Comparison of ENCODE assay signal across 21 mouse cellular contexts in genomic region chr4:57278812-57279211, GRCm38 (mm10). TPM values are rescaled to one million over a fixed set of nuclear protein-coding genes. Genes with fewer than 3 reads are reported as not detected.
DNase-seq lines count a peak whose midpoint lies in the region; ATAC-seq and TF ChIP-seq lines count a peak whose summit lies in the region.
"Had no signal": no experiment of that assay in that cellular context is flagged by ENCODE, and none has a peak within 500 bp of the region (broad histone marks: within the 10 kb centered on the region; RNA-seq: fewer than 3 reads in every experiment).

No protein-coding gene starts in this region.

- no peak overlapping the region for H3K4me3 ChIP-seq in heart, embryonic 16.5 days (ENCODE audit: low read length)
- H3K4me3 ChIP-seq in heart, embryonic 12.5 days, result no peak overlapping the region
- no peak overlapping the region for H3K4me3 ChIP-seq in lung, embryonic 15.5 days
- H3K4me3 ChIP-seq in ES-E14 (ENCODE audit: insufficient read depth in 1 of 2, low read depth in 1 of 2, low read length in 2 of 2, poor library complexity in 1 of 2, severe bottlenecking in 1 of 2), result peak overlapping the region in 1 of 2 experiments; percentile 36; a peak in 2 of 4 replicates
- H3K4me3 ChIP-seq: embryonic facial prominence, embryonic 12.5 days; hindbrain, embryonic 15.5 days; left cerebral cortex, adult 2 months; limb, embryonic 10.5 days; myocyte had no signal

- in situ Hi-C loops in ES-E14 (cut with MboI; ENCODE audit: low sequenced_read_pairs in 2 of 2, unreplicated experiment in 2 of 2), result no loop called here

- no peaks in the 10 kb centered on the region for H3K27me3 ChIP-seq in heart, embryonic 16.5 days (ENCODE audit: control insufficient read depth, insufficient read depth, low read length)
- H3K27me3 ChIP-seq in heart, embryonic 12.5 days (replicated peaks), result 0 out of 2 replicates have a peak, but pooled peaks cover 3% of the 10 kb centered on the region
- peaks cover 6% of the 10 kb centered on the region; the same call in 1 of the 2 replicates for H3K27me3 ChIP-seq in lung, embryonic 15.5 days

- DNase-seq in lung, postnatal 10 days, result no peak
- DNase-seq in ES-E14 (ENCODE audit: low read depth, low spot score), result no peak
- no peak for DNase-seq in spleen, adult 18-20 months
- DNase-seq: adrenal gland, postnatal 25 days; cerebellum, adult 8-10 months; gastrocnemius, postnatal 10 days; midbrain, embryonic 14.5 days; retina, postnatal 1 day; right cerebral cortex, postnatal 4 days had no signal

- peaks cover 8% of the 10 kb centered on the region for H3K4me1 ChIP-seq in heart, embryonic 16.5 days (ENCODE audit: control insufficient read depth, insufficient read depth, low read length)
- peaks cover 10% of the 10 kb centered on the region for H3K4me1 ChIP-seq in heart, embryonic 12.5 days (replicated peaks)
- H3K4me1 ChIP-seq in lung, embryonic 15.5 days, result peaks cover 25% of the 10 kb centered on the region; the same call in 1 of the 2 replicates
- peaks cover 11 to 35% of the 10 kb centered on the region in 2 experiments for H3K4me1 ChIP-seq in ES-E14 (ENCODE audit: control insufficient read depth in 2 of 2, insufficient read depth in 2 of 2, low read length in 2 of 2, poor library complexity in 1 of 2)

- WGBS in heart, embryonic 16.5 days, result 47% methylated on average over 10 of the region's 10 CpGs
- WGBS in heart, embryonic 12.5 days, result 54% methylated on average over 10 of the region's 10 CpGs
- WGBS in lung, embryonic 15.5 days, result 63% methylated on average over 10 of the region's 10 CpGs

- no peak overlapping the region for H3K9ac ChIP-seq in heart, embryonic 16.5 days (ENCODE audit: low read length)
- H3K9ac ChIP-seq in heart, embryonic 12.5 days, result no peak overlapping the region
- H3K9ac ChIP-seq in lung, embryonic 15.5 days, result no peak overlapping the region
- H3K9ac ChIP-seq in ES-E14 (ENCODE audit: insufficient read depth, low read depth, low read length, poor library complexity, severe bottlenecking), result peak overlapping the region; percentile 50; the same call in 1 of the 2 replicates
- H3K9ac ChIP-seq: embryonic facial prominence, embryonic 12.5 days; hindbrain, embryonic 15.5 days had no signal

- H3K36me3 ChIP-seq in heart, embryonic 16.5 days (ENCODE audit: control insufficient read depth, insufficient read depth), result no peaks in the 10 kb centered on the region
- H3K36me3 ChIP-seq in heart, embryonic 12.5 days, result no peaks in the 10 kb centered on the region
- H3K36me3 ChIP-seq in lung, embryonic 15.5 days, result no peaks in the 10 kb centered on the region
- H3K36me3 ChIP-seq in ES-E14 (ENCODE audit: control insufficient read depth, insufficient read depth, low read length, poor library complexity, severe bottlenecking), result no peaks in the 10 kb centered on the region
- H3K36me3 ChIP-seq: embryonic facial prominence, embryonic 12.5 days; hindbrain, embryonic 15.5 days; limb, embryonic 10.5 days had no signal

- H3K4me2 ChIP-seq in heart, embryonic 16.5 days (ENCODE audit: low read depth, low read length), result 0 out of 2 replicates have a peak overlapping the region, but pooled peaks have one; percentile 3
- no peak overlapping the region for H3K4me2 ChIP-seq in heart, embryonic 12.5 days
- 0 out of 2 replicates have a peak overlapping the region, but pooled peaks have one; percentile 8 for H3K4me2 ChIP-seq in lung, embryonic 15.5 days
- H3K4me2 ChIP-seq: embryonic facial prominence, embryonic 12.5 days; hindbrain, embryonic 15.5 days; liver, embryonic 11.5 days had no signal

- no peak for ATAC-seq in heart, embryonic 16.5 days (replicated peaks; ENCODE audit: extremely low read depth, insufficient read depth, low FRiP score)
- ATAC-seq in heart, embryonic 12.5 days (ENCODE audit: insufficient number of reproducible peaks, low FRiP score), result no peak
- no peak for ATAC-seq in lung, embryonic 15.5 days (ENCODE audit: borderline replicate concordance, extremely low read depth, low FRiP score, low TSS enrichment)
- peak; percentile 49 for ATAC-seq in megakaryocyte, adult 5-6 weeks (ENCODE audit: poor library complexity, severe bottlenecking)
- no peak for ATAC-seq in erythroid progenitor cell, adult 5-6 weeks (replicated peaks; ENCODE audit: low FRiP score, poor library complexity, severe bottlenecking)

- H3K27ac ChIP-seq in heart, embryonic 16.5 days (ENCODE audit: low read length), result no peak overlapping the region
- H3K27ac ChIP-seq in heart, embryonic 12.5 days (ENCODE audit: poor library complexity, severe bottlenecking), result no peak overlapping the region
- H3K27ac ChIP-seq in lung, embryonic 15.5 days, result no peak overlapping the region
- peak overlapping the region; percentile 81 for H3K27ac ChIP-seq in ES-E14 (ENCODE audit: insufficient read depth, low read depth, low read length, poor library complexity, severe bottlenecking)
- H3K27ac ChIP-seq: embryonic facial prominence, embryonic 12.5 days; hindbrain, embryonic 15.5 days; left cerebral cortex, adult 2 months; limb, embryonic 10.5 days; macrophage had no signal

- no peaks in the 10 kb centered on the region for H3K9me3 ChIP-seq in heart, embryonic 16.5 days (replicated peaks; ENCODE audit: control insufficient read depth, low read length)
- no peaks in the 10 kb centered on the region for H3K9me3 ChIP-seq in heart, embryonic 12.5 days (replicated peaks)
- H3K9me3 ChIP-seq in lung, embryonic 15.5 days, result no peaks in the 10 kb centered on the region
- no peaks in the 10 kb centered on the region for H3K9me3 ChIP-seq in ES-E14 (ENCODE audit: control insufficient read depth, insufficient read depth, low read depth, low read length)
- H3K9me3 ChIP-seq: embryonic facial prominence, embryonic 12.5 days; hindbrain, embryonic 15.5 days; limb, embryonic 10.5 days had no signal

TF ChIP-seq in ES-E14, 5 proteins besides CTCF, POLR2A, EP300 and RAD21:
- TF ChIP-seq ZC3H11A (IDR thresholded peaks at IDR 0.05; ENCODE audit: borderline replicate concordance, low read depth, low read length) (no peak), CHD2 (IDR thresholded peaks at IDR 0.05; ENCODE audit: low read depth, low read length) (no peak), HCFC1 (IDR thresholded peaks at IDR 0.05; ENCODE audit: borderline replicate concordance, insufficient read depth, low read length) (no peak), MAFK (IDR thresholded peaks at IDR 0.05; ENCODE audit: insufficient read depth, low read depth, low read length) (no peak), ZNF384 (IDR thresholded peaks at IDR 0.05; ENCODE audit: low read depth, low read length) (no peak)
TF ChIP-seq in ES-E14: peak in this region for 0.

RNA-seq across cellular contexts. Expression of gene Ptpn3, which starts 22.8 kb away (rescaled TPM):
- 1.8 and 2.3 TPM in 2 replicates for polyA plus RNA-seq in heart, embryonic 16.5 days (2015; fragmentation: Nextera tagmentation; extraction: Ambion mirVana)
- polyA plus RNA-seq in heart, embryonic 12.5 days (2016; fragmentation: Nextera tagmentation; extraction: Ambion mirVana), result 1.4 and 1.7 TPM in 2 replicates
- 4.5 and 4.6 TPM in 2 replicates for polyA plus RNA-seq in lung, embryonic 15.5 days (2015; fragmentation: Nextera tagmentation; extraction: Ambion mirVana)
- total RNA-seq in ES-E14 (2012; rRNA removed), result 13.6 and 24.5 TPM in 2 replicates
- total RNA-seq in megakaryocyte, adult 5-6 weeks (2015), result 0.13 and 0.57 TPM in 2 replicates
- 0.59 and 1.6 TPM in 2 replicates for total RNA-seq in megakaryocyte, adult 5-6 weeks (2017)
- total RNA-seq in erythroid progenitor cell, adult 5-6 weeks (2015; ENCODE audit: low replicate concordance), result 4.7 TPM in 1 of 2 replicates, not detected in the other
- total RNA-seq in erythroid progenitor cell, adult 5-6 weeks (2017; ENCODE audit: low replicate concordance), result 0.26 and 1.4 TPM in 2 replicates
